Mouse (Mus musculus): ENCODE measurements around the gene Flywch2.
"Not testable (repeated sequence)": the region's sequence is repeated elsewhere in the genome, so short reads cannot be mapped to it uniquely, and the experiment has no call there.

Flywch2 gene

DNA sequence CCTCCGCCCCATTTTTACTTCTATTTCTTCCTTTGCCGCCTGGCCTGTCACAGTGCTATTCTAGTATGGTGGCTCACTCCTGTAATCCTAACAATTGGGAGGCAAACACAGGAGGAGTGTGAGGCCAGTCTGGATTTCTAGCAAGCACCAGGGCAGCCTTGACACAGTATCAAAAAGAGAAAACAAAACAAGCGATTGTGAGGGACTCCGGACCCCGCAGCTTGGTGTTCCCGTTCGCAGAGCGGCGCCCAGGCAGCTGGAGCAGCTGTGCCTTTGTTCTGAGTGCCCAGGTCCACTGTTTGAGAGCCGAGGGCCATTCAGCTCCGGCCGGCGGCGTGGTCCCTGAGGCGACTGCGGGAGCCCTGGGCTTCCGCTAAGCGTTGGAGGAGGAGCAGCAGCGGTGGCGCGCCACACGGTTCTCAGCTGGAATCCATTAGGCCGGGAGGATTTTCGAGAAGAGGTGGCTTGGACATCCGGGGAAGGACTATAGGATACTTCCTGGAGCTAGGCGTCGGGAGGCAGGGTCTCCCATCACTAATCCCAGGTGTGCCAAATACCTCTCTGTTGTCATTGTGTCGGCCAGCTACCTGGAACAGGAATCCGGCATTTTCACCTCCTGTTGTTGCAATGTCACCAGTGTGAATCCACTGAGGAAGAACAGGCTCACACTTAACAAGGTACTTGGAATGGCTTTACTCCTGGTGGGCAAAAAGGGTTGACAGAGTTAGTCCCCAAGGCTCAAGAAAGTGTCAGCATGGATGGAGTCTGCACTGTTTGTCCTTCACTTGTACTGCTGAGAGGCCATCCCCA lies 4.6 kb upstream of the Flywch2 start, which contains the start of gene Srrm2:
TSS of gene Srrm2 (plus strand) at position 264 of the 810 bp plus-strand sequence.
- peak; percentile 59 for DNase-seq

GRCm38 (mm10) chr17:23789749-23790268 lies 3.9 kb upstream of the Flywch2 start:
- DNase-seq: no peak

DNA sequence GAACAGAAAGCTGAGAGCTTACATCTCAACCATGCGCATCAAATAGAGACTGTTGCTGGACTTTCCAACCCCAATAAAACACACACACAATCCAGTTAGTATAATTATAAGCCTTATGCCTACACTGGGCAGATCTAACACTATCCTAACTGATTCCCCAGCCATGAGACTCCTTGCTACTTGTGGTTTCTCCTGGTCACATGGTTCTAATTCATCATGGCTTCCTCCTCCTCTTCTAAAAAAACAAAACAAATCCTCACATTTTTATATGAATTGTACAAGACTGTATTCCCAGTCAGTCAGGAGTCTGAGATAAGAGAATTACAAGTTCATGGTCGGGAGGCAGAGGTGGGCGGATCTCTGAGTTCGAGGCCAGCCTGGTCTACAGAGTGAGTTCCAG lies 3.1 kb upstream of the Flywch2 start:
- no peak for DNase-seq

GRCm38 (mm10) chr17:23786510-23786931 lies 640 bp upstream of the Flywch2 start:
- no peak for DNase-seq

DNA sequence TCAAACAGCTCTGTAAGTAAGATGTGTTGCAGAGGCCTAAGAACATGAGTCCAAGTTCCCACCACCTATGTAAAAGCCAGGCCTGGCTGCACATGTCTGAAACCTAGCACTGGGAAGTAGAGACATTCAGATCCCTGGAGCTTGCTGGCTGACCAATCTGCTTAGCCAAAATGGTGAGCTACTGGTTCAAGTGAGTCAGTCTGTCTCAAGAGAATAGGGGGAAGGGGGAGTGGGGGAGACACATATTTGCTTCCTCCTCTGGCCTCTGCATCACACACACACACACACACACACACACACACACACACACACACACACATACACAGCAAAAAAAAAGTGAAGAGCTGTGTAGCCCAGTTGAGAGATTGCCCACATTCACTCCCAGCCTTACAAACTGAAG lies 2.5 kb downstream of the Flywch2 start:
- no peak for DNase-seq

- no peak for DNase-seq
These were observed 7.4 kb downstream of the Flywch2 start for GRCm38 (mm10) chr17:23778447-23778846.

- DNase-seq: no peak
These were observed 8.7 kb downstream of the Flywch2 start for GRCm38 (mm10) chr17:23777141-23777540.

GRCm38 (mm10) chr17:23776216-23776615 lies 9.7 kb downstream of the Flywch2 start:
- no peak for DNase-seq

DNA sequence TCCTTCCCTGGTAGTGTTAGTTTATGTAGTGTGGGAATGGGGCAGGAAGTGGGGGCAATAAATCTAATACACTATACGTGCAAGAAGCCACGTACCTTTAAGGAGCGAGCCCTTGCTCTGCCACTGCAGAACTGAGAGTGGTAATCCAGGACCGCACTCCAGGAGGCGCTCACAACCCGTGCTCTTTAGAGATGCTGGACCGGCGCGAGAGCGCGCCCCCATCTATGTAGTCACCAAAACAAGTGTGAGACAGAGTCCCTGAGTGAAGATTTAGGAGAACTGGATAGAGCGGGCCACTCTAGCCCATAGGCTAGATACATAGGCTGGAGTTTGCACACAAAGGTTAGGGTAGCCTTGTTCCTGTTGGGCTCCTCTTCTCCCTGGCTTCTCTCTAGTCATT lies 11.8 kb downstream of the Flywch2 start:
- peak; percentile 89 for DNase-seq

GRCm38 (mm10) chr17:23773676-23774075 lies 12.2 kb downstream of the Flywch2 start:
- DNase-seq: no peak

GRCm38 (mm10) chr17:23772219-23772556 lies 13.7 kb downstream of the Flywch2 start:
- DNase-seq: not testable (repeated sequence)

- DNase-seq: peak; percentile 97
These were observed 14.3 kb downstream of the Flywch2 start, which contains the start of gene Flywch1 for GRCm38 (mm10) chr17:23771284-23772218. Gene Flywch1 (minus strand): TSS chr17:23771602.

- no peak for DNase-seq
These were observed 15.0 kb downstream of the Flywch2 start for GRCm38 (mm10) chr17:23770896-23771283.

- no peak for DNase-seq
These were observed 15.4 kb downstream of the Flywch2 start for GRCm38 (mm10) chr17:23770493-23770892.

GRCm38 (mm10) chr17:23762976-23763375 lies 22.9 kb downstream of the Flywch2 start:
- DNase-seq: no peak

- DNase-seq: no peak
These were observed 24.7 kb downstream of the Flywch2 start for GRCm38 (mm10) chr17:23761155-23761554.

- no peak for DNase-seq
These were observed 25.6 kb downstream of the Flywch2 start for GRCm38 (mm10) chr17:23760231-23760630.

GRCm38 (mm10) chr17:23758801-23759200 lies 27.1 kb downstream of the Flywch2 start:
- no peak for DNase-seq

- no peak for DNase-seq
These were observed 28.3 kb downstream of the Flywch2 start for GRCm38 (mm10) chr17:23757581-23757980.

GRCm38 (mm10) chr17:23755689-23756088 lies 30.2 kb downstream of the Flywch2 start:
- no peak for DNase-seq

- DNase-seq: no peak
These were observed 36.3 kb downstream of the Flywch2 start for GRCm38 (mm10) chr17:23749400-23750191.

- DNase-seq: peak; percentile 62
These were observed 37.1 kb downstream of the Flywch2 start for GRCm38 (mm10) chr17:23748631-23749391.
